Mouse (Mus musculus) gastrocnemius, adult 18-20 months (tissue): ENCODE data around the gene Pigq. TPM values are rescaled to one million over a fixed set of nuclear protein-coding genes. Genes with fewer than 3 reads are reported as not detected.

Experiments
- DNase-seq: peaks from one replicate; pipeline ENCODE4 v3.0.0; 2021; ENCODE audit warnings: low spot score
- total RNA-seq, 2 experiments: library from RNA; stranded (reverse); gene quantifications; 2 replicates each; pipeline ENCODE4 v1.2.3; 2021

The Pigq gene
- total RNA-seq, 2 experiments from 2014 or later, result 19.9 to 22.2 TPM

- peak; percentile 84 for DNase-seq
Observed at GRCm38 (mm10) chr17:25925348-25925747, 19.4 kb downstream of the Pigq start.

- no peak for DNase-seq
Observed at GRCm38 (mm10) chr17:25922120-25922519, 22.6 kb downstream of the Pigq start.

GRCm38 (mm10) chr17:25919786-25920642 is 24.7 kb downstream of the Pigq start:
- peak; percentile 100 for DNase-seq

- DNase-seq, result peak; percentile 28
Observed at GRCm38 (mm10) chr17:25919144-25919785, 25.5 kb downstream of the Pigq start, which contains the start of gene Rab40c. Rab40c (minus strand) TSS chr17:25919727.

GRCm38 (mm10) chr17:25918037-25918750 is 26.5 kb downstream of the Pigq start:
- no peak for DNase-seq

GRCm38 (mm10) chr17:25916931-25917647 is 27.6 kb downstream of the Pigq start:
- no peak for DNase-seq

- DNase-seq, result no peak
Observed at GRCm38 (mm10) chr17:25914295-25914694, 30.4 kb downstream of the Pigq start.

GRCm38 (mm10) chr17:25913877-25914275 is 30.9 kb downstream of the Pigq start:
- no peak for DNase-seq

GRCm38 (mm10) chr17:25913186-25913876 is 31.4 kb downstream of the Pigq start:
- DNase-seq, result no peak

- peak; percentile 26 for DNase-seq
Observed at GRCm38 (mm10) chr17:25911816-25912215, 32.9 kb downstream of the Pigq start.

- no peak for DNase-seq
Observed at GRCm38 (mm10) chr17:25907640-25908039, 37.1 kb downstream of the Pigq start.

- DNase-seq, result no peak
Observed at GRCm38 (mm10) chr17:25903061-25903460, 41.7 kb downstream of the Pigq start.

GRCm38 (mm10) chr17:25900193-25900592 is 44.5 kb downstream of the Pigq start:
- DNase-seq, result no peak

- DNase-seq, result no peak
Observed at GRCm38 (mm10) chr17:25895891-25896290, 48.8 kb downstream of the Pigq start.

- no peak for DNase-seq
Observed at GRCm38 (mm10) chr17:25895415-25895814, 49.3 kb downstream of the Pigq start.

GRCm38 (mm10) chr17:25893975-25894617 is 50.6 kb downstream of the Pigq start:
- peak; percentile 60 for DNase-seq

- DNase-seq, result no peak
Observed at GRCm38 (mm10) chr17:25888837-25889236, 55.9 kb downstream of the Pigq start.

- DNase-seq, result no peak
Observed at GRCm38 (mm10) chr17:25887467-25887866, 57.3 kb downstream of the Pigq start.

GRCm38 (mm10) chr17:25886806-25887205 is 57.9 kb downstream of the Pigq start:
- no peak for DNase-seq

- DNase-seq, result no peak
Observed at GRCm38 (mm10) chr17:25885636-25886035, 59.1 kb downstream of the Pigq start.
